Comparison of ENCODE assay signal across 8 mouse cellular contexts in the genomic region with DNA sequence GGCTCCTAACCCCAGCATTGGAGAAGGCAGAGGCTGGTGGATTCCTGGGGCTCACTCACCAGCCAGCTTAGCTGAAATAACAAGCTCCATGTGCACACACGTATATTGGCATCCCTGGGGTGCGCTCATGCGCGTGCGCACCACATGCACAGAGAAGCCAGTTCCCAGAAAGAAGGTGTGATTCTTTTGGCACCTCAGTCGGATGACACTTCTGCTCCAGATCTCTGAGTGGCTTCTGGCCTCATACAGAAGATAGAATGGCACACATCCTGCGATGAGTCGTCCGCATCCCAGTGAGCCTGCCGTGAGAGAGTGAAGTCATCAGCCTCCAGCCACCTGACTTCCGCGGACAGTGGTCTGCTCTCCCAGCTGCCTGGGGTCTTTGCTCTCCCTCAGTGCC. TPM values are rescaled to one million over a fixed set of nuclear protein-coding genes. Genes with fewer than 3 reads are reported as not detected.
DNase-seq lines count a peak whose midpoint lies in the region; ATAC-seq and TF ChIP-seq lines count a peak whose summit lies in the region.
"Had no signal": no experiment of that assay in that cellular context is flagged by ENCODE, and none has a peak within 500 bp of the region (broad histone marks: within the 10 kb centered on the region; RNA-seq: fewer than 3 reads in every experiment).

No protein-coding gene starts in this region.

- H3K36me3 ChIP-seq in heart, embryonic 11.5 days (ENCODE audit: control insufficient read depth, insufficient read depth, low read length), result no peaks in the 10 kb centered on the region
- H3K36me3 ChIP-seq in heart, embryonic 10.5 days, result peaks cover 24% of the 10 kb centered on the region
- H3K36me3 ChIP-seq in heart, postnatal 0 days (replicated peaks; ENCODE audit: control insufficient read depth, insufficient read depth, low read length), result peaks cover 21% of the 10 kb centered on the region

- H3K4me1 ChIP-seq in heart, embryonic 11.5 days (ENCODE audit: control insufficient read depth, insufficient read depth, low read length), result peaks cover 30% of the 10 kb centered on the region
- peaks cover 31% of the 10 kb centered on the region for H3K4me1 ChIP-seq in heart, embryonic 10.5 days
- H3K4me1 ChIP-seq in heart, postnatal 0 days (ENCODE audit: control insufficient read depth, insufficient read depth), result peaks cover 26% of the 10 kb centered on the region

- H3K9me3 ChIP-seq in heart, embryonic 11.5 days (replicated peaks; ENCODE audit: control insufficient read depth, low read length), result no peaks in the 10 kb centered on the region
- H3K9me3 ChIP-seq in heart, embryonic 10.5 days, result no peaks in the 10 kb centered on the region
- H3K9me3 ChIP-seq in heart, postnatal 0 days (replicated peaks; ENCODE audit: control insufficient read depth, low read length), result no peaks in the 10 kb centered on the region

- 57% methylated on average over 12 of the region's 12 CpGs for WGBS in heart, embryonic 11.5 days (ENCODE audit: insufficient replicate concordance)
- WGBS in heart, embryonic 10.5 days, result 62% methylated on average over 12 of the region's 12 CpGs
- WGBS in heart, postnatal 0 days, result 47% methylated on average over 12 of the region's 12 CpGs

- no peak for DNase-seq in heart, embryonic 10.5 days (ENCODE audit: low spot score)
- DNase-seq in 416B (ENCODE audit: low read depth), result peak; percentile 39
- peak; percentile 72 for DNase-seq in brain, embryonic 14.5 days (ENCODE audit: low read depth)
- DNase-seq in heart, postnatal 0 days (ENCODE audit: low spot score), result no peak
- no peak for DNase-seq in natural killer cell, adult 2 months (ENCODE audit: low spot score in 2 of 2)
- no peak for DNase-seq in T-cell, adult 2 months (ENCODE audit: low spot score)
- DNase-seq: lung, embryonic 14.5 days had no signal

- H3K27me3 ChIP-seq in heart, embryonic 11.5 days (ENCODE audit: control insufficient read depth, insufficient read depth, low read length), result no peaks in the 10 kb centered on the region
- no peaks in the 10 kb centered on the region for H3K27me3 ChIP-seq in heart, embryonic 10.5 days (ENCODE audit: insufficient read depth, poor library complexity, severe bottlenecking)
- no peaks in the 10 kb centered on the region for H3K27me3 ChIP-seq in heart, postnatal 0 days (ENCODE audit: control insufficient read depth, insufficient read depth, low read length)

- H3K4me3 ChIP-seq in heart, embryonic 11.5 days (ENCODE audit: low read depth, low read length), result no peak overlapping the region
- no peak overlapping the region for H3K4me3 ChIP-seq in heart, embryonic 10.5 days
- no peak overlapping the region for H3K4me3 ChIP-seq in heart, postnatal 0 days (ENCODE audit: low read depth, low read length)

- TF ChIP-seq EP300 in heart, postnatal 0 days (IDR thresholded peaks at IDR 0.05; ENCODE audit: low read depth), result no peak

- no peak overlapping the region for H3K9ac ChIP-seq in heart, embryonic 11.5 days (ENCODE audit: low read depth, low read length)
- H3K9ac ChIP-seq in heart, postnatal 0 days (replicated peaks; ENCODE audit: low read depth, low read length), result no peak overlapping the region
- H3K9ac ChIP-seq: lung, embryonic 14.5 days had no signal

- no peak for TF ChIP-seq POLR2A in brain, embryonic 14.5 days (IDR thresholded peaks at IDR 0.05; ENCODE audit: borderline replicate concordance, extremely low read depth, insufficient read depth, insufficient read length, poor library complexity, severe bottlenecking)

- TF ChIP-seq CTCF in brain, embryonic 14.5 days (IDR thresholded peaks at IDR 0.05; ENCODE audit: borderline replicate concordance, extremely low read depth, insufficient read depth, insufficient read length), result no peak
- no peak for TF ChIP-seq CTCF in heart, postnatal 0 days (IDR thresholded peaks at IDR 0.05; ENCODE audit: low read depth)

- no peak overlapping the region for H3K4me2 ChIP-seq in heart, embryonic 11.5 days
- no peak overlapping the region for H3K4me2 ChIP-seq in heart, postnatal 0 days (ENCODE audit: low read depth, low read length)
- H3K4me2 ChIP-seq: lung, embryonic 14.5 days had no signal

- 0 out of 2 replicates have a peak overlapping the region, but pooled peaks have one; percentile 10 for H3K27ac ChIP-seq in heart, embryonic 11.5 days (ENCODE audit: low read depth, low read length)
- H3K27ac ChIP-seq in heart, embryonic 10.5 days, result no peak overlapping the region
- peak overlapping the region; percentile 22; the same call in 1 of the 2 replicates for H3K27ac ChIP-seq in heart, postnatal 0 days (ENCODE audit: low read depth)

- ATAC-seq in heart, embryonic 11.5 days (replicated peaks; ENCODE audit: insufficient number of reproducible peaks, low FRiP score, low TSS enrichment), result 0 out of 2 replicates have a peak, but pooled peaks have one; percentile 25
- ATAC-seq in heart, postnatal 0 days (ENCODE audit: insufficient read depth, low read depth), result peak; percentile 14; the same call in 1 of the 2 replicates

RNA-seq across cellular contexts. Expression of a gene that starts 55.0 kb away (rescaled TPM):
- 107 and 126 TPM in 2 replicates for polyA plus RNA-seq in heart, embryonic 11.5 days (2014; fragmentation: Nextera tagmentation; extraction: Ambion mirVana)
- 71.5 and 91.4 TPM in 2 replicates for polyA plus RNA-seq in heart, embryonic 10.5 days (2016; fragmentation: Nextera tagmentation; extraction: Ambion mirVana)
- 16.9 and 20.2 TPM in 2 replicates for polyA plus RNA-seq in brain, embryonic 14.5 days (2012; rRNA removed)
- total RNA-seq in heart, postnatal 0 days (2014; rRNA removed; ENCODE audit: low replicate concordance), result 288 and 337 TPM in 2 replicates
- polyA plus RNA-seq in heart, postnatal 0 days (2015; fragmentation: Nextera tagmentation; extraction: Ambion mirVana), result 136 and 137 TPM in 2 replicates

Comparison
In these comparisons a context has a peak if more than half of its experiments do, and no peak if none do; other contexts are left out.
1. DNase-seq: peak in 416B (single experiment) and brain, embryonic 14.5 days (single experiment); none in heart, embryonic 10.5 days (single experiment), heart, postnatal 0 days (single experiment), natural killer cell, adult 2 months (0 of 2) and T-cell, adult 2 months (single experiment).